Mouse (Mus musculus): ENCODE data around the gene Prr12. TPM values are rescaled to one million over a fixed set of nuclear protein-coding genes. Genes with fewer than 3 reads are reported as not detected.
A peak's percentile ranks its signal among the peaks of the same experiment; 100 is the strongest.

The Prr12 gene
- polyA plus RNA-seq, 1 experiment = 14.6 TPM

DNA sequence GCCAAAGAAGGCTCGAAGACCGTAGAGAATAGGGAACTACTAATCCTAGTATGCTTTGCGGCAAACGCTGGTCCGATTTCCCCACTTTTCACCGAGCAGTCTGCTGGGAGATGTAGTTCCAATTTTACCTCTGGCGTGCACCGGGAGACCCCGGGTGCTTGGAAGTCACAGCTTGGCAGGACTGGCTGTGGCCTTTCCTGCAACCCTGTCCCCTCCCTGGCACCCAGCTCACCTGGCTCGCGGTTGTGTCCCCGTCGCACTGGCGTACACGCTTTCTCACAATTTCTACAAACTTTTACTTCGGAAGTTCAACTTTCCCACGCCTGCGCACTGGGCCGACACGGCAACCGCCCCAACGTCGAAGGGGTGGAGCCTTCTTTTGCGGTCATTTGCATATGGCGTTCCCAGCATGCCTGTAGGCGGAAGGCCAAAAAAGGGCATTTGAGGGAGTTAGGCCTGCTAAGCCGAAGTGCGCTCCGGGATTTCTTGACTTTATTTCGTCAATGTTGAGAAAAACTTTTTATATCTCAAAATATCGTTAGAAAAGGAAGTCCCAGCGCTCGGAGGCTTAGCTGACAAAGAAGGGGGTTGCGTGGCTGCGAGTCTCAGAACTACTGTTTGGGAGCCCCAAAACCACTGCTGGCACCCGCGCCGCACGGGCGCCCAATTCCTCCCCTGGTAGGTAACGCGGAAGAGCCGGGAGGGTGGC lies 55.3 kb downstream of the Prr12 start, which contains the start of gene Irf3:
Gene Irf3 (plus strand): TSS at position 418 of the 709 bp plus-strand sequence.
- TF ChIP-seq CTCF (IDR thresholded peaks at IDR 0.05; ENCODE audit: extremely low read depth, insufficient read depth, low read length) (no peak), POLR2A (IDR thresholded peaks at IDR 0.05; ENCODE audit: extremely low read depth, insufficient read depth, low read length) (peak; percentile 85)
- H3K4me3 ChIP-seq (ENCODE audit: insufficient read depth, low read length) = peak within 1 kb of the TSS; percentile 30
- H3K4me1 ChIP-seq (ENCODE audit: control insufficient read depth, insufficient read depth, low read length) = no peaks in the 10 kb centered on the region
- no peak within 1 kb of the TSS for H3K27ac ChIP-seq (ENCODE audit: insufficient read depth, low read length)

DNA sequence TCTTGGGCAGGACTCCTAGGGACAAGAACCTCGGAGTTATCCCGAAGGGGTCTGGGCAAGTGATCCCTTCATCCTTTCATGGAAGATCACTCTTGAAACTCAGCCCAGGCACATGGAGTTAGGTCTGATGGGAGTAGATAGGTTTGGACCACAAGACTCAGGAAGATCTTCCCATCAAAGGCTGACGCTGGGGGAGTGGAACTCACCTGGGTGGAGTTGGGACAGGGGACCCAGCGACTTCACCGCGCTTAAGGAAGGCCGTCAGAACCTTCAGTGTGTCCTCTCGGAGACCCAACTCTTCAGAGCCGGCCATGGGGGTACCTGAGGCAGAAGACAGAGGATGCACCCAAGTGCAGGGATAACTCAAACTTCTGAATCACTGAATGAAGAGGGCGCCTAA lies 56.0 kb downstream of the Prr12 start:
- no peak overlapping the region; the same call in 1 of the 2 replicates for H3K4me3 ChIP-seq (ENCODE audit: insufficient read depth, low read length)
- no peak overlapping the region for H3K27ac ChIP-seq (ENCODE audit: insufficient read depth, low read length)
- H3K4me1 ChIP-seq (ENCODE audit: control insufficient read depth, insufficient read depth, low read length) = no peaks in the 10 kb centered on the region
- TF ChIP-seq POLR2A (IDR thresholded peaks at IDR 0.05; ENCODE audit: extremely low read depth, insufficient read depth, low read length) (no peak), CTCF (IDR thresholded peaks at IDR 0.05; ENCODE audit: extremely low read depth, insufficient read depth, low read length) (no peak)

- TF ChIP-seq CTCF (IDR thresholded peaks at IDR 0.05; ENCODE audit: extremely low read depth, insufficient read depth, low read length) (no peak), POLR2A (IDR thresholded peaks at IDR 0.05; ENCODE audit: extremely low read depth, insufficient read depth, low read length) (no peak; the same call in 1 of the 2 replicates)
Measured at GRCm38 (mm10) chr7:44986879-44987718, 65.6 kb downstream of the Prr12 start.

DNA sequence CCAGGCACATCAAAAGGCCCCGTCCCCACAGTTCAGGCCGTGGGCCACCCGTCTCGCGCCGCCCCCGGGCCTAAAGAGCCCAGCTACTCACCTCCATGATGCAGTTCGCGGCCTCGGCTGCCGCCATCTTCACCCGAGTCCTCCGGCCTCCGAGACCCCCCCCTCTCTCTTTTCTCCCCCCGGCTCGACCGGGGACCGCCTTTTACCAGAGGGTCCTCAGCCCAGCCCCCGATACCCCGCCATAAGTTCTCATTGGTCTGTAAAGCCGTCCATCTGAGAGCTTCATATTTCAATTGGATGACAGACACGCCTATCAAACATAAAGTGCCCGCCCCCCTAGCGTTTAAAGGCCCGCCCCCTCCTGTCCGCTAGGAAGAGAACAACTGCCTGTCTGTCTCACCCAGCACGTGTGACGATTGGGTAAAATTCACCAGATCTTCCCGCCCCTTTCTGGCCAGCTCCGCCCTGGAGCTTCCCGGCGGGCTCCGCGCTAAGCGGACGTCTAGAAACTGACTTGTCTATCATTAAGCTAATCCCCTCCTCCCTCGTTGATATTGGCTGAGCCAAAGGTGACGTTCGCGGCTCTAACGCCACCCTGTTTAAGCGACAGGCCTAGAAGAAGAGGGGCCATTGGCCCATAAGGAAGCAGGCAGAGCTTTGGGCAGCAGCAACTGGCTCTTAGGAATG lies 66.3 kb downstream of the Prr12 start, which contains the start of gene Prmt1:
Gene Prmt1 (minus strand): TSS at position 377 of the 687 bp plus-strand sequence.
- H3K4me1 ChIP-seq (ENCODE audit: control insufficient read depth, insufficient read depth, low read length) = peaks cover 2% of the 10 kb centered on the region; the same call in 1 of the 2 replicates
- TF ChIP-seq CTCF (IDR thresholded peaks at IDR 0.05; ENCODE audit: extremely low read depth, insufficient read depth, low read length) (no peak), POLR2A (IDR thresholded peaks at IDR 0.05; ENCODE audit: extremely low read depth, insufficient read depth, low read length) (peak; percentile 66; the same call in 1 of the 2 replicates)
- peak within 1 kb of the TSS; percentile 68 for H3K27ac ChIP-seq (ENCODE audit: insufficient read depth, low read length)
- peak within 1 kb of the TSS; percentile 88 for H3K4me3 ChIP-seq (ENCODE audit: insufficient read depth, low read length)

More at GRCm38 (mm10) chr7:44986879-44987718, 65.6 kb downstream of the Prr12 start:
- H3K4me1 ChIP-seq (ENCODE audit: control insufficient read depth, insufficient read depth, low read length) = peaks cover 2% of the 10 kb centered on the region; the same call in 1 of the 2 replicates
- peak overlapping the region; percentile 17 for H3K27ac ChIP-seq (ENCODE audit: insufficient read depth, low read length)
- H3K4me3 ChIP-seq (ENCODE audit: insufficient read depth, low read length) = peak overlapping the region; percentile 58

- no peak for TF ChIP-seq POLR2A (IDR thresholded peaks at IDR 0.05; ENCODE audit: extremely low read depth, insufficient read depth, low read length)
- TF ChIP-seq CTCF (IDR thresholded peaks at IDR 0.05; ENCODE audit: extremely low read depth, insufficient read depth, low read length) = no peak
- H3K4me1 ChIP-seq (ENCODE audit: control insufficient read depth, insufficient read depth, low read length) = peaks cover 2% of the 10 kb centered on the region; the same call in 1 of the 2 replicates
- peak overlapping the region; percentile 68 for H3K27ac ChIP-seq (ENCODE audit: insufficient read depth, low read length)
- peak overlapping the region; percentile 88 for H3K4me3 ChIP-seq (ENCODE audit: insufficient read depth, low read length)
Measured at GRCm38 (mm10) chr7:44985595-44986191, 67.0 kb downstream of the Prr12 start.

DNA sequence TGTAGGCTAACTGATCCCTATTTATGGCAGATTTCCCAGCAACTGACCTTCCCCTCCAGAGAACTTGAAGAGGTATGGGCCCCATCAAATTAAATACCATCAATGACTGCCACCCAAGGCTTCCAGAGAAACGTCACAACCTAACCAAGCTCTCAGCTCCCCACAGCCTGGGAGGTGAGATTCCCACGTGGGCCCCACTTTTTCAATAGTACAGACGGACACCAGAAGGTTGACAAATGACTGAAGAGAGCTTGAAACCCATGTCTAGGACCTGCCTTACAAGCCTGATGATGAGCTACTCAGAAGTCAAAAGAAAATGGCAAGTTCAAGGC lies 67.9 kb downstream of the Prr12 start:
- TF ChIP-seq POLR2A (IDR thresholded peaks at IDR 0.05; ENCODE audit: extremely low read depth, insufficient read depth, low read length) (no peak), CTCF (IDR thresholded peaks at IDR 0.05; ENCODE audit: extremely low read depth, insufficient read depth, low read length) (no peak)
- H3K4me1 ChIP-seq (ENCODE audit: control insufficient read depth, insufficient read depth, low read length) = peaks cover 2% of the 10 kb centered on the region; the same call in 1 of the 2 replicates
- no peak overlapping the region for H3K4me3 ChIP-seq (ENCODE audit: insufficient read depth, low read length)
- H3K27ac ChIP-seq (ENCODE audit: insufficient read depth, low read length) = no peak overlapping the region

- Histone ChIP-seq H3K4me1 (ENCODE audit: control insufficient read depth, insufficient read depth, low read length) (peaks cover 2% of the 10 kb centered on the region; the same call in 1 of the 2 replicates), H3K27ac (ENCODE audit: insufficient read depth, low read length) (no peak overlapping the region), H3K4me3 (ENCODE audit: insufficient read depth, low read length) (no peak overlapping the region)
- TF ChIP-seq POLR2A (IDR thresholded peaks at IDR 0.05; ENCODE audit: extremely low read depth, insufficient read depth, low read length) (no peak), CTCF (IDR thresholded peaks at IDR 0.05; ENCODE audit: extremely low read depth, insufficient read depth, low read length) (no peak)
Measured at GRCm38 (mm10) chr7:44983944-44984832, 68.5 kb downstream of the Prr12 start.

GRCm38 (mm10) chr7:44983085-44983484 lies 69.6 kb downstream of the Prr12 start:
- Histone ChIP-seq H3K4me1 (ENCODE audit: control insufficient read depth, insufficient read depth, low read length) (peaks cover 2% of the 10 kb centered on the region; the same call in 1 of the 2 replicates), H3K4me3 (ENCODE audit: insufficient read depth, low read length) (no peak overlapping the region), H3K27ac (ENCODE audit: insufficient read depth, low read length) (no peak overlapping the region)
- no peak for TF ChIP-seq POLR2A (IDR thresholded peaks at IDR 0.05; ENCODE audit: extremely low read depth, insufficient read depth, low read length)
- peak; percentile 92 for TF ChIP-seq CTCF (IDR thresholded peaks at IDR 0.05; ENCODE audit: extremely low read depth, insufficient read depth, low read length)

Measured in cortical plate, adult 2 months (tissue).